Mouse (Mus musculus): ENCODE measurements around the gene Rgs5. TPM values are rescaled to one million over a fixed set of nuclear protein-coding genes. Genes with fewer than 3 reads are reported as not detected.

Rgs5 gene
- total RNA-seq (2015; ENCODE audit: low replicate concordance), result not detected in 2 replicates
- not detected in 2 replicates for total RNA-seq (2017; ENCODE audit: low replicate concordance)

DNA sequence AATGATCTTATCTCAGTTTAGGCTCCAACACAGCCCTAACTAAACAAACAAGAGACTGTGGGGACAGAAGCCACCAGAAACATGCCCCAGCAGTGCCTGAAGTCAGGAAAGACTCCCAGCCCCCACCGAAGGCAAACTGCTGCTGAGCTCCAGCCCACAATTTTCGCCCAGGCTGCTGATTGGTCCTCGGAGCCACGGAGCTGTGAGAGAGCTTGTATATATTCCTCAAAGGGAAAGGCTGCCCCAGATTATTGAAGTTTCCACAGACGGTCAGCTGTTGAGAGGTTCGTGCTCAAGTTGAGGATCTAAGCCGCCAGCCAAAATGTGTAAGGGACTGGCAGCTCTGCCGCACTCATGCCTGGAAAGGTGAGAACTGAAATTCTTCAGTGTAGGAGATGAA is at the start of gene Rgs5:
Gene Rgs5, plus strand, starts transcription at position 246 of the 400 bp plus-strand sequence.
- ATAC-seq (replicated peaks; ENCODE audit: low FRiP score, poor library complexity, severe bottlenecking), result no peak

- no peak for ATAC-seq (replicated peaks; ENCODE audit: low FRiP score, poor library complexity, severe bottlenecking)
Measured at GRCm38 (mm10) chr1:169606164-169606563, 49.1 kb upstream of the Rgs5 start.

GRCm38 (mm10) chr1:169629738-169630137 is 25.6 kb upstream of the Rgs5 start:
- ATAC-seq (replicated peaks; ENCODE audit: low FRiP score, poor library complexity, severe bottlenecking), result no peak

- ATAC-seq (replicated peaks; ENCODE audit: low FRiP score, poor library complexity, severe bottlenecking), result no peak
Measured at GRCm38 (mm10) chr1:169637251-169637750, 18.0 kb upstream of the Rgs5 start.

DNA sequence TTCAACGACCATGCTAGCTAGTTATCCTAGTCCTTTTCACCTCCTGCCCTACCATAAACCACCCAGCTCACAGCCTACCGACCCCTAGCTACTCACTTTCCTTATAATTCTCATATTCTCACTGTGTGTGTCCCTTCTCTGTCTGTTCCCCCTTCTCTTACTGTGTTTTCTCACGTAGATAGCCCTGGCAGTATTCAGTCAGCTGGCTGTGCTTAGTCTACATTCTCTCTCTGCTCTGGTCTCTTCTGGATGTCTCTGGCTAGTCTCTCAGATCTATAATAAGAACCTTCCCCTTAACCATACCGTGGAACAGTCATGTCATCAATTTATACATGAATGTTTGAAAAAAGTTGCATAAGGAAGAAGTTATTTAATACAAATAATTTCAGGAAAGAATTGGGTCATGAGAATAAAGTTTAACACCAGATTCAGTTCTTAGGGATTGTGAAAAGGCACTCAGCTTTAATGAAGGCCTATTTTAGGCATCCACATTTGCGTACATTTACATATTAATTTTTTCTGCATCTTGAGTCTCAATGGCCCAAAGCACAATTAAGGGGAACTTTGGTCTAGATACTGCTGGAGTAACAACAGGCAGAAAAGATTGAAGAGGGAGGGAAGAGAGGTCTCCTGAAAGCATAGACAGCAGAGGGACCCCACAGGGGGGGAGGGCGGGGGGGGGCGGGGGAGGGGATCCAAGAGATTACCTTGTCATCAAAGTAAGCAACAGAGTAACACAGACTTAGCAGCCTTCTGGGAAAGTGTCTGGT is 10.2 kb upstream of the Rgs5 start:
- ATAC-seq (replicated peaks; ENCODE audit: low FRiP score, poor library complexity, severe bottlenecking), result no peak

DNA sequence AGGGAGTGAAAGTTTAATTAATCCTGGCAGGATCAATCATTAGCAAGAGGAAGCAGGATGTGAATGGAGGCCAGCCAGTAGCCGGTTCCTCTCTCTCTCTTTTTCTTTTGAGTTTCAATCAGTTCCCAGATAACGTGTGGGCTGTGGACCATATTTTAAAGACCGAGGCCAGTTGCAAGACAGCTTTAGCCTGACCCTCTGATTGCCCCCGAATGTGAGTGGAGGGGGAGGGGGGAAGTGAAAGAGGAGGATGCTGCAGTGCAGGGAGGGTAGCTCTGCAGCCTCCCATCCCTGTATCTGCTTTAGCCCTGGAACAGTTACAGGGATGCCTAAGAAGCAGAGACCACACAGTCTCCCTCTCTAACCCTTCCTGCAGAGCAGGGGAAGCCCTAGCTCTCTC is 4.2 kb downstream of the Rgs5 start:
- no peak for ATAC-seq (replicated peaks; ENCODE audit: low FRiP score, poor library complexity, severe bottlenecking)

DNA sequence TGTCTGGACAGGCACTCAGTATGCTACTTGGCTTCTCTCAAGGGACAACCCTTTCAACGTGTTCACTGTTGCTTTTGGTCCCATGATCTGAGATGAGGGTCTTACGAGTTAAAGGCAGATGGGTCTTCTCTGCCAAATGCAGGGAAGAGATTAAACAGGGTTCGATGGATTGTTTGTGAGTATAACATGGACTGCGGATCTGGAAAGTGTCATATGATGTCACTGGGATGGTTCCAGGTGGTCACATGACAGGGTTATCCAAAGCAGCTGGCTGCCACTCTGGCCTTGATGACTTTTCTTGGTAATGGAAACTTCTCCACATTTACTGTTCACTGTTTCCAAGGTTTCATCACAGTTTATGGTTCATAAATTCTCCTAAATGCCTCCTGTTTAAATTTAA is 12.0 kb downstream of the Rgs5 start:
- no peak for ATAC-seq (replicated peaks; ENCODE audit: low FRiP score, poor library complexity, severe bottlenecking)

DNA sequence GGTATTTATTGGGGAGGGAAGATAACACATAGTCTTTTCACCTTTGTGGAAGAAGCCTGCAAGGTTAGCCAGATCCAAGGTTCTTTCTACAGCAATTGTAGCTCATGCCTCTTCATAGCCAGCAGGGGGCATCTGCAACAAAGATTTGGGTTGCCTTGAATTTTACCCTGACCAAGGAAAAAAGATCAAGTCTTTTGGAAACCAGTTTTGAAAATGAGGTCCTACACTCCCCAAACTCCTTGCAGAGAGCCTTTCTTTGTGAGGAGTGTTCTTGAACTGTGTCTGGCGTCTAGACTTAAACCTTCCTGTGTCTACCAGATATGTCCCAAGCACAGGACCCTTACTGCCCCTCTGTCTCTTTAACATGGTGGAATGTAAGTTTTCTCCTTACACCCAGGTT is 15.4 kb downstream of the Rgs5 start:
- ATAC-seq (replicated peaks; ENCODE audit: low FRiP score, poor library complexity, severe bottlenecking), result no peak

DNA sequence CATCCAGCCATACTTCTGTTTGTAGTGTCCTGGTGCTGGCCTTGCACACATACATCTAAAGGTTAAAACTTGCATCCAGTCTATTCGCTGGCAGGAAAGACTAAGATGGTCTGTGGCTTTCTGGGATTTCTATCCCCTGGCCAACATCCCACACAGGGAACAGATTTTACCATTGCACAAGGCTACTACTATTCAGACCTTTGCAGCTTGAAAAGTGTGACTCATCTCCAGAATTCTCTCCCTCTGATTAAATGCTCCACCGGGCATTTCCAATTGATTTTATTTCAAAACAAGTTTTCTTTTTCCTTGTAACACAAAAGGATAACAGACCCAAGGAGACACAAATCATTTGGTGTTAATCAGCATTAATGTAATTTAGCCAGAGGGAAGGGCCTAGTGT is 16.5 kb downstream of the Rgs5 start:
- ATAC-seq (replicated peaks; ENCODE audit: low FRiP score, poor library complexity, severe bottlenecking), result no peak

GRCm38 (mm10) chr1:169672272-169672671 is 17.0 kb downstream of the Rgs5 start:
- no peak for ATAC-seq (replicated peaks; ENCODE audit: low FRiP score, poor library complexity, severe bottlenecking)

GRCm38 (mm10) chr1:169674116-169674515 is 18.8 kb downstream of the Rgs5 start:
- ATAC-seq (replicated peaks; ENCODE audit: low FRiP score, poor library complexity, severe bottlenecking), result no peak

- ATAC-seq (replicated peaks; ENCODE audit: low FRiP score, poor library complexity, severe bottlenecking), result no peak
Measured at GRCm38 (mm10) chr1:169676751-169677150, 21.4 kb downstream of the Rgs5 start.

DNA sequence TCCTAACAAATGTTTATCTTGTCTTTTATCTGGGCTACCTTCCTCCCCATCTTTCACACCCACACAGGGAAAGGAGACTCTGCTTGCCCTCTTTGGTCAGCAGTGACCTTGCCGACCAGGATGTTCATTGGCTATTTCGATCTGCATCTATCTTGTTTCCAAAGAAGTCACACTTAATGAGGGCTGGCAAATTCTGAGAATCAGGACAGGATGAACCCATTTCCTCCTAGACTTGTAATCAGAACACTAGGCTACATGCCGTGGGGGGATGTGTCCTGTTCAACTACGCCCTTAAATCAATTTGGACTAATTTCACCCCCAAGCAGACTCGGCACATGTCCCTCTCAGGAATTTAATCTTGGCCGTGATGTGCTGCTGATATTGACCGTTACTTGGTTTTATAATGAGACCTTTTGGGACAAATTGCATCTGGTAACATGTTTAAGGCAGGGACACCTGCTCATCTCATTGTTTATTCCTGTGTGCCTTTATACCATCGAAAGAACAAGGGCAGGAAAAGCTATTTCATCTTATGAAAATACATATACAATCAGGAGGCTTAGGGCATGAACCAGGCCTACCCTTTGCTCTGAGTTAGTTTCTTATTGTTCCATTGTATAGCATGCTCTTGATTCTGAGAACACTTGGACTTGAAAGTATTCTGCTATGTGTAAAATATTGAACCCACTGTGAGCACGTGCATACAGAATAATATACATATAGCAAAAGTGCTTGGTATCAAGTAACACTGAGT is 25.3 kb downstream of the Rgs5 start:
- ATAC-seq (replicated peaks; ENCODE audit: low FRiP score, poor library complexity, severe bottlenecking), result no peak

DNA sequence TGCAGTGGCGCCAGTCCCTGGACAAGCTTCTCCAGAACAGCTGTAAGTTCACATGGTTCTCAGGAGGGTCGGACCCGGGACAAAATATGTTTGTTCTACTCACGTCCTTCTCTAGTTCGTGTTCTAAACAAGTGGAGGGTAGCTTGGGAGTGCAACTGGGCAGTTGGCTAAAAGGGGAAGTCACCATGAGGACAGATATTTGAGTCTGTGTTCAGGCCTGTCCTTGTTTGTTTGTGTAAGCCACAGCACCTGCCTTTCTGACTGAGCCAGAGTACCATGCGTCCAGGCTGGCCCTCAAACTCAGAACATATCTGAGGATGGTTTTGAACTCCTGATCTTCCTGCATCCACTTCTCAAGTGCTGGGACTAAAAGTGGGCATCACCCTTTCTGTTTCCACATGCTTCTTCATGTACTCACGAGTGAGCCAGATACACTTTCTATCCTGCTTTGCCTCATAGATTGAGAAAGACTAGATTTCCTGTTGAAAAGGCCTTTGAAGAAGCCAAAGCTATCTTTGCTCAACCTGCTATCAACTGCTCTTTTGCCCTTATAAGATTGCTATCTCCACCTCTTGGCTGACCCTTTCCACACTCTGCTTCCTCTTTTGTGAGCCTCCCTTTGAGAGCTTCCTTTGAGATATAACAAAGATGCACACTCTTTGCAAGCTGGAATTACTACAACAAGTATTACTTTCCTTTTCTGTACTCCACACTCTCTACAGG is 27.6 kb downstream of the Rgs5 start:
- ATAC-seq (replicated peaks; ENCODE audit: low FRiP score, poor library complexity, severe bottlenecking), result no peak

GRCm38 (mm10) chr1:169685257-169685656 is 30.0 kb downstream of the Rgs5 start:
- ATAC-seq (replicated peaks; ENCODE audit: low FRiP score, poor library complexity, severe bottlenecking), result no peak

- no peak for ATAC-seq (replicated peaks; ENCODE audit: low FRiP score, poor library complexity, severe bottlenecking)
Measured at GRCm38 (mm10) chr1:169693040-169693439, 37.7 kb downstream of the Rgs5 start.

GRCm38 (mm10) chr1:169693537-169693936 is 38.2 kb downstream of the Rgs5 start:
- no peak for ATAC-seq (replicated peaks; ENCODE audit: low FRiP score, poor library complexity, severe bottlenecking)

DNA sequence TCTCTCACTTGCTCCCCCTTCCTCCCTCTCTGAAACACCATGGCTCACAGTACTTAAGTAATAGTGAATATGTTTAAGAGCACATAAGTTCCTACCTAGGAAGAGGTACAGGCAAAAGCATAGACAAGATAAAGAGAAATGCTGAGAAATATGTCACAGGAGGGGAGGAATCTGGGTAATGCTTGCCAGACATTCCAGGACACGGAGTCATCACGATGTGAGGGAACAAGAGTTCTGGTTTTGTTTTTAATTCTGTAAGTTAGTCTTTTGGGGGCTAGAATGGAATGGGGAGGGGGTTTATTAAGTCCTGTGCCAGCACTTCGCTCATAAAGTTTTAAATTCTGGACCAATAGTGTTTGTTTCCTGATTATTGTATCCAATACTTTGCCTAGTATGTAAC is 40.1 kb downstream of the Rgs5 start:
- ATAC-seq (replicated peaks; ENCODE audit: low FRiP score, poor library complexity, severe bottlenecking), result no peak

DNA sequence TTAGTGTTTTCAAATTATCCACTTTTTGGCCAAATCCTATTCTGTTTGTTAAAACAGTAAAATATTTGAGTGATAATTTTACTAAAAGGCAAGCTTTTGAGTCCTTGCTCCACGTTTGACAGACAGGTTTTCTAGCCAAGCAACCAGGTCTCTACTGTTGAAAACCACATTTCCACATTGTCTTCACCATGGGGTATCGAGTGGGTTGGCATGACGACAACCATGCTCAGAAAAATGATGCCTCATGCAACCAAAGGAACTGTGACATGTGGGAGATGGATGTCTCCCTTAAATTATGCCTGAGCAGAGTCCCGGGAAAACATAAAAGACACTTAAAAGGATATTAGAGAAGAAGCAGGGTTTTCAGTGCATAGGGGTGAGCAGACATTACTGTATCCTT is 41.9 kb downstream of the Rgs5 start:
- no peak for ATAC-seq (replicated peaks; ENCODE audit: low FRiP score, poor library complexity, severe bottlenecking)

- no peak for ATAC-seq (replicated peaks; ENCODE audit: low FRiP score, poor library complexity, severe bottlenecking)
Measured at GRCm38 (mm10) chr1:169699184-169699583, 43.9 kb downstream of the Rgs5 start.

All from erythroblast, adult 5-6 weeks (primary cell).